Mouse (Mus musculus): ENCODE measurements around the gene Rln3. TPM values are rescaled to one million over a fixed set of nuclear protein-coding genes. Genes with fewer than 3 reads are reported as not detected.
"Not testable (repeated sequence)": the region's sequence is repeated elsewhere in the genome, so short reads cannot be mapped to it uniquely, and the experiment has no call there.

Rln3 gene
- polyA plus RNA-seq, 1 experiment from 2014 or later: not detected

- peak overlapping the region; percentile 59 for H3K4me3 ChIP-seq (ENCODE audit: low read length)
- peak overlapping the region; percentile 59 for H3K9ac ChIP-seq (replicated peaks; ENCODE audit: low read length)
- WGBS: 8% methylated on average over 35 of the region's 35 CpGs
Measured at GRCm38 (mm10) chr8:84012499-84013165, 32.2 kb downstream of the Rln3 start.

GRCm38 (mm10) chr8:84011705-84012498 is 32.9 kb downstream of the Rln3 start, which contains the start of gene 2210011C24Rik:
2210011C24Rik (minus strand) TSS chr8:84012171.
- Histone ChIP-seq H3K4me1 (ENCODE audit: insufficient read depth, low read length) (peaks cover 25% of the 10 kb centered on the region), H3K27ac (ENCODE audit: low read length) (peak within 1 kb of the TSS; percentile 27; the same call in 1 of the 2 replicates), H3K9ac (replicated peaks; ENCODE audit: low read length) (peak within 1 kb of the TSS; percentile 59), H3K4me3 (ENCODE audit: low read length) (peak within 1 kb of the TSS; percentile 59), H3K36me3 (ENCODE audit: insufficient read depth, low read length) (no peaks in the 10 kb centered on the region), H3K4me2 (replicated peaks; ENCODE audit: low read depth, low read length) (peak within 1 kb of the TSS; percentile 82), H3K27me3 (ENCODE audit: insufficient read depth, low read length) (peaks cover 36% of the 10 kb centered on the region), H3K9me3 (ENCODE audit: low read length) (no peaks in the 10 kb centered on the region)
- under 1% methylated on average over 45 of the region's 45 CpGs for WGBS
- peak; percentile 66 for ATAC-seq (ENCODE audit: low FRiP score, low TSS enrichment)

More at GRCm38 (mm10) chr8:84012499-84013165, 32.2 kb downstream of the Rln3 start:
- Histone ChIP-seq H3K4me2 (replicated peaks; ENCODE audit: low read depth, low read length) (peak overlapping the region; percentile 82), H3K36me3 (ENCODE audit: insufficient read depth, low read length) (no peaks in the 10 kb centered on the region), H3K27ac (ENCODE audit: low read length) (peak overlapping the region; percentile 27; the same call in 1 of the 2 replicates), H3K4me1 (ENCODE audit: insufficient read depth, low read length) (peaks cover 25% of the 10 kb centered on the region), H3K9me3 (ENCODE audit: low read length) (no peaks in the 10 kb centered on the region), H3K27me3 (ENCODE audit: insufficient read depth, low read length) (peaks cover 36% of the 10 kb centered on the region)
- ATAC-seq (ENCODE audit: low FRiP score, low TSS enrichment): peak; percentile 49

- peak overlapping the region; percentile 59 for H3K4me3 ChIP-seq (ENCODE audit: low read length)
- peaks cover 25% of the 10 kb centered on the region for H3K4me1 ChIP-seq (ENCODE audit: insufficient read depth, low read length)
- H3K27me3 ChIP-seq (ENCODE audit: insufficient read depth, low read length): peaks cover 36% of the 10 kb centered on the region
- ATAC-seq (ENCODE audit: low FRiP score, low TSS enrichment): peak; percentile 26; the same call in 1 of the 2 replicates
- H3K27ac ChIP-seq (ENCODE audit: low read length): no peak overlapping the region
- H3K4me2 ChIP-seq (replicated peaks; ENCODE audit: low read depth, low read length): peak overlapping the region; percentile 82
- no peaks in the 10 kb centered on the region for H3K9me3 ChIP-seq (ENCODE audit: low read length)
- peak overlapping the region; percentile 59 for H3K9ac ChIP-seq (replicated peaks; ENCODE audit: low read length)
- under 1% methylated on average over 80 of the region's 83 CpGs for WGBS
- no peaks in the 10 kb centered on the region for H3K36me3 ChIP-seq (ENCODE audit: insufficient read depth, low read length)
Measured at GRCm38 (mm10) chr8:84010625-84011611, 33.9 kb downstream of the Rln3 start.

- peak; percentile 43; the same call in 1 of the 2 replicates for ATAC-seq (ENCODE audit: low FRiP score, low TSS enrichment)
- Histone ChIP-seq H3K9ac (replicated peaks; ENCODE audit: low read length) (no peak overlapping the region), H3K36me3 (ENCODE audit: insufficient read depth, low read length) (no peaks in the 10 kb centered on the region), H3K4me3 (ENCODE audit: low read length) (0 out of 2 replicates have a peak overlapping the region, but pooled peaks have one; percentile 59), H3K27me3 (ENCODE audit: insufficient read depth, low read length) (peaks cover 36% of the 10 kb centered on the region), H3K27ac (ENCODE audit: low read length) (no peak overlapping the region), H3K4me1 (ENCODE audit: insufficient read depth, low read length) (peaks cover 29% of the 10 kb centered on the region), H3K9me3 (ENCODE audit: low read length) (no peaks in the 10 kb centered on the region), H3K4me2 (replicated peaks; ENCODE audit: low read depth, low read length) (peak overlapping the region; percentile 82)
- 2% methylated on average over 11 of the region's 11 CpGs for WGBS
Measured at GRCm38 (mm10) chr8:84009876-84010275, 34.9 kb downstream of the Rln3 start.

- no peaks in the 10 kb centered on the region for H3K9me3 ChIP-seq (ENCODE audit: low read length)
- ATAC-seq (ENCODE audit: low FRiP score, low TSS enrichment): no peak
- no peak overlapping the region for H3K27ac ChIP-seq (ENCODE audit: low read length)
- H3K9ac ChIP-seq (replicated peaks; ENCODE audit: low read length): no peak overlapping the region
- peaks cover 34% of the 10 kb centered on the region for H3K4me1 ChIP-seq (ENCODE audit: insufficient read depth, low read length)
- H3K4me3 ChIP-seq (ENCODE audit: low read length): no peak overlapping the region
- WGBS: 26% methylated on average over 7 of the region's 7 CpGs
- no peak overlapping the region for H3K4me2 ChIP-seq (replicated peaks; ENCODE audit: low read depth, low read length)
- H3K36me3 ChIP-seq (ENCODE audit: insufficient read depth, low read length): no peaks in the 10 kb centered on the region
- peaks cover 33% of the 10 kb centered on the region for H3K27me3 ChIP-seq (ENCODE audit: insufficient read depth, low read length)
Measured at GRCm38 (mm10) chr8:84008362-84008761, 36.4 kb downstream of the Rln3 start.

- not testable (repeated sequence) for H3K27me3 ChIP-seq (ENCODE audit: insufficient read depth, low read length); H3K27ac ChIP-seq (ENCODE audit: low read length); H3K9ac ChIP-seq (replicated peaks; ENCODE audit: low read length); H3K9me3 ChIP-seq (ENCODE audit: low read length); H3K4me2 ChIP-seq (replicated peaks; ENCODE audit: low read depth, low read length); H3K4me3 ChIP-seq (ENCODE audit: low read length); H3K36me3 ChIP-seq (ENCODE audit: insufficient read depth, low read length); ATAC-seq (ENCODE audit: low FRiP score, low TSS enrichment)
- peaks cover 26% of the 10 kb centered on the region for H3K4me1 ChIP-seq (ENCODE audit: insufficient read depth, low read length)
- 91% methylated on average over 7 of the region's 7 CpGs for WGBS
Measured at GRCm38 (mm10) chr8:84005502-84005901, 39.3 kb downstream of the Rln3 start.

- WGBS: 1% methylated on average over 30 of the region's 30 CpGs
- ATAC-seq (ENCODE audit: low FRiP score, low TSS enrichment): peak; percentile 84
- Histone ChIP-seq H3K27ac (ENCODE audit: low read length) (peak overlapping the region; percentile 90), H3K27me3 (ENCODE audit: insufficient read depth, low read length) (no peaks in the 10 kb centered on the region), H3K4me2 (replicated peaks; ENCODE audit: low read depth, low read length) (peak overlapping the region; percentile 67), H3K36me3 (ENCODE audit: insufficient read depth, low read length) (peaks cover 17% of the 10 kb centered on the region), H3K4me1 (ENCODE audit: insufficient read depth, low read length) (peaks cover 24% of the 10 kb centered on the region), H3K4me3 (ENCODE audit: low read length) (peak overlapping the region; percentile 60), H3K9ac (replicated peaks; ENCODE audit: low read length) (peak overlapping the region; percentile 68), H3K9me3 (ENCODE audit: low read length) (no peaks in the 10 kb centered on the region)
Measured at GRCm38 (mm10) chr8:84004533-84005201, 40.1 kb downstream of the Rln3 start.

- Histone ChIP-seq H3K27ac (ENCODE audit: low read length) (peak overlapping the region; percentile 90; the same call in 1 of the 2 replicates), H3K9me3 (ENCODE audit: low read length) (no peaks in the 10 kb centered on the region), H3K9ac (replicated peaks; ENCODE audit: low read length) (peak overlapping the region; percentile 68; the same call in 1 of the 2 replicates), H3K27me3 (ENCODE audit: insufficient read depth, low read length) (no peaks in the 10 kb centered on the region), H3K36me3 (ENCODE audit: insufficient read depth, low read length) (peaks cover 18% of the 10 kb centered on the region), H3K4me2 (replicated peaks; ENCODE audit: low read depth, low read length) (peak overlapping the region; percentile 67), H3K4me1 (ENCODE audit: insufficient read depth, low read length) (peaks cover 33% of the 10 kb centered on the region), H3K4me3 (ENCODE audit: low read length) (peak overlapping the region; percentile 60)
- no peak for ATAC-seq (ENCODE audit: low FRiP score, low TSS enrichment)
- 73% methylated on average over 6 of the region's 6 CpGs for WGBS
Measured at GRCm38 (mm10) chr8:84003612-84004246, 41.1 kb downstream of the Rln3 start.
